Mouse (Mus musculus) cerebellum, adult 2 months (tissue): ENCODE results near the gene Flt4. TPM values are rescaled to one million over a fixed set of nuclear protein-coding genes. Genes with fewer than 3 reads are reported as not detected.

Experiments
- DNase-seq, 2 experiments: peaks; one replicate each; pipeline ENCODE4 v3.0.0; 2021
- H3K27ac ChIP-seq: fragments of 200-500 bp; 2 replicates; pipeline ENCODE4 v1.5.1; 2012; ENCODE audit warnings: low read length, control low read depth, inconsistent platforms; ENCODE audit not compliant: insufficient read depth
- H3K27me3 ChIP-seq: fragments of 200-500 bp; 2 replicates; pipeline ENCODE4 v1.6.1; 2012; ENCODE audit warnings: inconsistent platforms, mild to moderate bottlenecking, low read length, moderate library complexity; ENCODE audit not compliant: control insufficient read depth, insufficient read depth
- H3K4me1 ChIP-seq: fragments of 200-500 bp; 2 replicates; pipeline ENCODE4 v1.6.1; 2011; ENCODE audit warnings: low read length; ENCODE audit not compliant: control insufficient read depth, insufficient read depth
- H3K4me3 ChIP-seq: fragments of 200-500 bp; replicated peaks from 2 replicates; pipeline ENCODE3; 2011; ENCODE audit warnings: mild to moderate bottlenecking, low read depth, low read length, control low read depth; ENCODE audit not compliant: insufficient read depth
- CTCF ChIP-seq: fragments of 200-500 bp; IDR thresholded peaks from 2 replicates; pipeline ENCODE4 v1.5.1; 2011; ENCODE audit warnings: low read depth, mild to moderate bottlenecking, control low read depth, low read length, moderate library complexity, borderline replicate concordance; ENCODE audit not compliant: insufficient read depth
- POLR2A ChIP-seq: fragments of 200-500 bp; IDR thresholded peaks from 2 replicates; pipeline ENCODE4 v1.6.1; 2011; ENCODE audit warnings: low read length, control low read depth, borderline replicate concordance; ENCODE audit not compliant: insufficient read depth
- WGBS: fragments of 180-500 bp; shearing (Covaris S2); methylation state at CpG from one replicate; pipeline ENCODE4 v1.1.7; 2018; 5-methylcytosine and 5-hydroxymethylcytosine counted together
- polyA plus RNA-seq: library from polyadenylated mRNA; depleted of rRNA; stranded (reverse); fragments of >200 nt; gene quantifications from 2 replicates; pipeline ENCODE4 v1.2.3, GENCODE M21; 2012

Flt4 gene
- polyA plus RNA-seq, 1 experiment, result 2.2 TPM

DNA sequence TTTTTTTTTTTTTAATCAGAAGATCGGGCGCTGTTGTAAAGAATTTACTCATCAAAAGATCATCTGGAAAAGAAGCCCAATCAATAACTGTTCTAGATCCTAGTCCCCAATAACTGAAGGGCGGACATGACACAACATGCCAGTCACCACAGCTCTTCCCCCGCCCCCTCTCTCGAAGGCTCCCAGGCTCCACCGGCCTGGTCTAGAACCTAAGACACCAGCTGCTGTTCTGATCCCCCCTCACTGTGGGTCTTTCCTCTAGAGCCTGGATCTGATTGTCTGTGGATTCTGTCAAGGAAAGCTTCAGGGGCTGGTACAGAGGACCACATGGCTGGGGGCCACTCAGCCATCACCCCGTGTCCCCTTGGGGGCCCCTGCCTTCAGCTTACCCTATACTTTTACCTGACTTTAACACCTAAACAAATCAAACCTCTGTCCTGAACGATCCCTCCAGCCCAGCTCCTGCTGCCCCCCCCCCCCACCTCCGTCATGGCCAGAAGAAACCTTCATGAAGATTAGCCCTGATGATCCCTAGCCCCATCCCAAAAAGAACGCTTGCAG, 42.8 kb downstream of the Flt4 start:
- TF ChIP-seq CTCF, result no peak
- no peak for TF ChIP-seq POLR2A
- Histone ChIP-seq H3K4me3 (no peak overlapping the region), H3K27ac (no peak overlapping the region), H3K27me3 (no peaks in the 10 kb centered on the region), H3K4me1 (no peaks in the 10 kb centered on the region)
- no peak for DNase-seq
- WGBS, result 83% methylated on average over 10 of the region's 10 CpGs

DNA sequence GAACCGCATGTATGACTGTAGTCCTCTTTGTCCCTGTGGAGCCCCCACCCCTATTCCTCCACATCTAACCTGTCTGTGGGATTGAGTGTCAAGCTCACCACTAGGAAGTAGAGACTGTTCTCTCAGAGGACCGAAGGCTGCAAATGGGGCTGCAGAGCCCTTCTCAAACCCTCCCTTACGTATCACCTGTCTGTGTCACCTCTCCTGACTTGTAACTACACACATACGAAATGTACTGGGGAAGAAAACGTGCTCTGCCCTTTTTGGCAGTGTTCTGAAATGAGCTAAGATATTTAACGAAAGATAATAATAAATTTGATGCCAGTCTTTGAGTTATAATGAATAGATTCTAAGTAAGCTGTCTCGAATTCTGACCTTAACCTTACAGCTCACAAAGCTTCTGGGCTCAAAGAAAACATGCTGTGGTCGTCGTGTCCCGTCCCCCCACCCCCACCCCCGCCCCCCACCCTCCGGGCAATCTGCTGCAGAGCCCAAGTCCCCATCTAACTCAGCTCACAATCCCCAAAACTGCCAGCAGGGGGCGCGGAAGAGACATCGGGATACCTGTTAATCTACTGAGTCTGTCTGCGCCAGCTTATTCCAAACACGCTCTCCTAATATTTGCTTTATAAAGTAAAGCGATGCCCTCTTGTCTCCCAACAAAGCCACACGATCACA, 43.5 kb downstream of the Flt4 start:
- Histone ChIP-seq H3K27me3 (no peaks in the 10 kb centered on the region), H3K4me3 (peak overlapping the region; percentile 45), H3K27ac (no peak overlapping the region), H3K4me1 (no peaks in the 10 kb centered on the region)
- TF ChIP-seq CTCF, result peak; percentile 68
- TF ChIP-seq POLR2A, result no peak
- WGBS, result 22% methylated on average over 19 of the region's 19 CpGs
- DNase-seq, result peak; percentile 65 to 77

DNA sequence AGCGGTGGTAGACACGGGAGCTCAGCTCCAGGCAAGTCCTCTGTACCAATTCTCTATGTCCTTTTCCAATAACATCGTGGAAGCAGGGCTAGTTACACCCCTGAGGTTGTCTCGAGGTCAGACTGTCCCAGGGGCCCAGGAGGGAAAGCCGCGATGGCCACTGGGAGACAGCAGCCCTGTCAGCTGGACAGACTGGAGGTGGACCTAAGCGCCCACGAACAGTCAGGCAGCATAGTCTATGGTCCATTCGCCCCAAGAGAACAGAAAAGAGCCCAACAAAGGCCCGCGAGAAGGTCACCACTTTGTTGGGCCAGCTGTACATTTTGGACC, 44.0 kb downstream of the Flt4 start:
- TF ChIP-seq POLR2A, result no peak
- no peak for TF ChIP-seq CTCF
- Histone ChIP-seq H3K4me1 (no peaks in the 10 kb centered on the region), H3K27me3 (no peaks in the 10 kb centered on the region), H3K27ac (no peak overlapping the region), H3K4me3 (peak overlapping the region; percentile 45)
- 39% methylated on average over 11 of the region's 11 CpGs for WGBS
- DNase-seq, result no peak

DNA sequence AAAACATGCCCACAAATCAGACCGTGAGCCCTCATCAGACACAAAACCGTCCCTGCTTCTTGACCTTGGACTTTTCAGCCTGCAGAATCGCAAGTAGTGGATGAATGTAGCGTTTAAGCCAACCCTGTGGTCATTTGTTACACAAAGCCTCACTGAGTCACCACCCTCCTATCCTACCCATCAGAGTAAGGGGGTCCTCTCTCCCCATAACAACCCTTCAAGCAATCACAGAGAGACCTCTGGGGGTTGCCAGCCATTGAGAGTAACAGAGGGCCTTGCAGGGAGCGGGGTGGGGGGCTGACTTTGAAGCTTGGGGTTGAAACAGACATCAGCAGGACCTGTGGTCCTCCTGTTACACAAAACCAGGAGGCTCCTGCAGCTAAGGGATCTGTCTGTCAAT, 45.6 kb downstream of the Flt4 start:
- Histone ChIP-seq H3K27me3 (no peaks in the 10 kb centered on the region), H3K4me1 (no peaks in the 10 kb centered on the region), H3K27ac (no peak overlapping the region), H3K4me3 (no peak overlapping the region)
- DNase-seq, result no peak
- 89% methylated on average over 5 of the region's 5 CpGs for WGBS
- no peak for TF ChIP-seq CTCF
- no peak for TF ChIP-seq POLR2A

DNA sequence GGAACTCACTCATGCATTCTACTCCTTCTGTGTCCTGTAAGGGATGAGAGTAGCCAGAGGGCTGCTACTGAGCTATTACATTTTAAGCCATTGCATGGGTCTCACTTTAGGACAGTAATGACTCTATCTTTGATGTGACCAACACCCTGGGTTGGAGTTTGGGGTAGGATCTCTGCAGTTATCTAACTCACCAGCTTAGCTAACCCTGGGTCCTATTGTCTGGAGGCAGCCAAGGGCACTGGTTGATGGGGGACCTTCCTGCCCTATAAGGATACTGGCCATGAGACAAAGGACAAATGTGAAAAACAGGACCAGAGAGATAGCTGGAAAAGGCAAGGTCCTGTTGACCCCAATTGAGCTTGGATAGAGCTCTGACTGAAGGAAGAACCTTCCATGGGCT, 46.4 kb downstream of the Flt4 start:
- DNase-seq, result no peak
- no peak overlapping the region for H3K4me3 ChIP-seq
- no peak for TF ChIP-seq CTCF
- no peak for TF ChIP-seq POLR2A
- H3K27me3 ChIP-seq, result no peaks in the 10 kb centered on the region
- H3K27ac ChIP-seq, result no peak overlapping the region
- no peaks in the 10 kb centered on the region for H3K4me1 ChIP-seq

DNA sequence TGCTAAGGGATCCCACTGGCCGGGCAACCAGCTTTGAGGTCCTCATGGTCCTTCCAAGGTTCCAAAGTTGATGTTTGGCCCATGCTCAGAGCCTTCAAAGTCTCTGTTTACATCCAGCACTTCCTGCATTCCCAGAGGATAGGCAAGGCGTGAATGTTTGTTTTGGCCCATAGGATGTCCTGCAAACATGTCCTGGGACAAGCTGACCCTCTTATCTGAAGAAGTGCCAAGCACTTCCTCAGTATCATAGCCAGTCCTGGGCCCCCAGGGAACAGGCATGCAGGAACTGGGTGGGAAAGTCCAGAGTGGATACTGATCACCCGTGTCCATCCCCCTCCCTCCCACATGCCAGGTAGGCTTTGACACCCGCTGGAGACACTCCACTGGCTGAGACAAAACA, 49.0 kb downstream of the Flt4 start:
- TF ChIP-seq POLR2A (no peak), CTCF (no peak)
- H3K27me3 ChIP-seq, result no peaks in the 10 kb centered on the region; the same call in 1 of the 2 replicates
- WGBS, result 85% methylated on average over 4 of the region's 4 CpGs
- H3K4me3 ChIP-seq, result no peak overlapping the region
- no peak for DNase-seq
- no peaks in the 10 kb centered on the region for H3K4me1 ChIP-seq
- no peak overlapping the region for H3K27ac ChIP-seq

DNA sequence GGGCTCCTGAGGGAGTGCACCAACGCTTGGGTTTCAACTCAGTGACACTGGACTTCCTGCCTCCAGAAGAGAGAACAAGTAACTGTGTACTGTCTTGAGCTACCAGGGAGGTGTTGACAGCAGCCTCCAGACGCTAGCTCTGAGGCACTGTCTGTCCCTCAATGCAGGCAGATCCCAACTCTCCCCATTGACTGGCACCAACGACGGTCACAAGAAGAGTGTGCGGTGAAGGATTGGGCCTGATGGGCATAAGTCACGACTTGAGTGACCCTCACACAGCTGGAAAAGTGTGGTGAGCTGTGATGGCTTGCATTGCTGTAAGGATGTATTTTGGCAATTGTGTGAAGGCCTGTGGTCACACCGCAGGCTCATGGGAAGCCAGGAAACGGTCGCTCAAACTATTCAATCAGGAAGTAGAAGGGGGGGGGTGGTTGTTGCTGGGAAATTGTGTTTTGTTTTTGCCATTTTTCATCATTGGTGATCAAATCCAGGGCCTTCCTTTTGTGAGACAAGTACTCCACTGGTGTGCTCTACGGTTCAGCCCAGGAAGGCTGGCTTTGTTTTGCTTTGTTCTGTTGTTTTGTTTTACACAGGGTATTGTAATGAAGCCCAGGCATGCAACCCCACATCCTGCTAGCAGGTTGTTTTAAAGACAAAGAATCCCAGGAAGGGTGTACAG, 49.9 kb downstream of the Flt4 start:
- DNase-seq, result no peak
- H3K27me3 ChIP-seq, result no peaks in the 10 kb centered on the region; the same call in 1 of the 2 replicates
- TF ChIP-seq POLR2A, result no peak
- no peak for TF ChIP-seq CTCF
- no peak overlapping the region for H3K4me3 ChIP-seq
- 60% methylated on average over 10 of the region's 10 CpGs for WGBS
- no peak overlapping the region for H3K27ac ChIP-seq
- 0 out of 2 replicates have a peak, but pooled peaks cover 2% of the 10 kb centered on the region for H3K4me1 ChIP-seq

DNA sequence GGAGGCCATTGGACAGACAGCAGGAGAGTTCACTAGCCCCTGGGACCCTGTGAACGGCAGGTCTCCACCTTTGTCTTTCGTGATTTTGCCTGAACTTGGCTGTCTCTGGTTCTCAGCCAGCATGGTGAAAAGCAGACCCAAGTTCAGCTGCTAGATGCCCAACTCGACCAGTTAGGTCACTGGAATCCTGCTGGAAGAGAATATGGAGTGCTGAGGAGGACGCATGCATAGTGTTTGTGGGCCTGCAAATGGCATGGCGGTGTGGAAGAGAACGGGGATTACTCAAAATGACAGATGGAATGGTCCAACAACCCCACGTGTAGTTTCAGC, 50.4 kb downstream of the Flt4 start:
- Histone ChIP-seq H3K27ac (no peak overlapping the region), H3K27me3 (no peaks in the 10 kb centered on the region; the same call in 1 of the 2 replicates), H3K4me1 (peaks cover 7% of the 10 kb centered on the region; the same call in 1 of the 2 replicates), H3K4me3 (no peak overlapping the region)
- no peak for DNase-seq
- TF ChIP-seq POLR2A (no peak), CTCF (no peak)
- 59% methylated on average over 7 of the region's 7 CpGs for WGBS
